Mouse (Mus musculus) left cerebral cortex, adult 8-10 months (tissue): ENCODE results near the gene Arpc4. TPM values are rescaled to one million over a fixed set of nuclear protein-coding genes. Genes with fewer than 3 reads are reported as not detected.
"Not testable (repeated sequence)": the region's sequence is repeated elsewhere in the genome, so short reads cannot be mapped to it uniquely, and the experiment has no call there.

ENCODE experiments used
- DNase-seq, 2 experiments: peaks; one replicate each; pipeline ENCODE4 v3.0.0; 2022; ENCODE audit warnings: low spot score in 2 of 2
- total RNA-seq, 4 experiments: library from RNA; stranded (reverse); gene quantifications; 2 replicates each; pipeline ENCODE4 v1.2.4; 2022

Arpc4 gene
- total RNA-seq: 100 to 1,000 TPM; 246 to 271 (median 263) TPM

DNA sequence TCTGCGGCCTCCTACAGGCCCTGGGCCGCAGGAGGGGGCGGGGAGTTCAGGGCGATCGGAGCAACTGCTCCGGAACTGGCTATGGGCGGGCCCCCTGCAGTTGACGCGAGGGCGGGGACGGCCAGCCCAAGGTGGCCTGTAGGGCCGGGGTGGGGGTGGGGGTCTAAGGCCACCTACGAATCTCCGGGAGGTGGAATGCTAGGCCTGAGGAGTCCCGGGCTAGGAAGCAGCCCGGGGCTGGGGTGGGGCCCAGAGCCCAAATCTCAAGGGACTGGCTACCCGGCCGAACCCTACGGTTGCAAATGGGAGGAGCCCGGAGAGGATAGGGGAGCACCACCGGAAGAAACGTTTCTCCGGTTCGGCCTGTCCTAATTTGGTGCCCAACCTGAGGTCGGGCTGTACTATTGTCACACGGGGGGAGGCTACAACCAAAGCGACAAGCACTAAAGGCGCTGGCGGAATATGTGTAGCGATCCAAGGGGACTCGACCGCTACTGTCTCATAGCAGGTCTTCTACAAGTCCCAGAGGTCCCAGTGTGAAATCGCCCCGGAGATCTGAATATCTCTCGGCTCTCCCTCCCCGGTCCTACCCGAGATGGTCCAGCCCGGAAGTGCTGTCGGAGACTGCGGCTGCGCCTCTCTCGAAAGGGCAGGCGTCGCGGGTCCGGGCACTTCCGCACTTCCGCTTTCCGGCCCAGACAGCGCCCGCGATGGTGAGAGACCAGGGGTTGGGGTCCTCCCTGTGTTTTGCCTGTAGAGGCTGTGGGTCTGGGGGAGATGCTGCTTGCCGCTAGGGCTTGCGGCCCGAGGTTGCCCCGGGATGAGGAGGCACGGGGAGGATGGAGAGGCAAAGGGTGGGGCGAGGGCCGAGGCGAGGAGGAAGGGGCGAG, at the start of gene Arpc4, which contains the start of gene Tada3:
Gene Arpc4, plus strand, starts transcription at position 620 of the 890 bp plus-strand sequence.
Gene Tada3, minus strand, starts transcription at position 388 of the 890 bp plus-strand sequence.
- DNase-seq: peak; percentile 84 to 88

DNA sequence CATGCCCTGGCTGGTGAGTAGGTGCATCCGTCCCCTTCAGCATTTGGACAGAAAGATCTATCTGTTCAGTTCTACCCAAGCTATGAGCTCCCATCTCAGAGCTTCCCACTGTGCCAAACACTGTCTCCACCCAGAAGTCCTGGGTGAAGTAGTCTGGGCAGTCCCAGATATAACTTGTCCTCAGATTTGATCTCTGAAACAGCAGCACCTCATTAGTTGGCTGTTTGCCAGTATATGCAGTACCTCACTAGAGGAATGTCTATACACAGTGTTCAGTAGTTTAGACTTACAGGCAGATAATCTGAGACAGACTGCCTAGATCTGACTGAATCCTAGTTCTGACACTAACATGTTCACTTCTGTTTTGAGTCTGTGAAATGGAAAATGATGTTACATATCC, 48.5 kb upstream of the Arpc4 start:
- DNase-seq: no peak

DNA sequence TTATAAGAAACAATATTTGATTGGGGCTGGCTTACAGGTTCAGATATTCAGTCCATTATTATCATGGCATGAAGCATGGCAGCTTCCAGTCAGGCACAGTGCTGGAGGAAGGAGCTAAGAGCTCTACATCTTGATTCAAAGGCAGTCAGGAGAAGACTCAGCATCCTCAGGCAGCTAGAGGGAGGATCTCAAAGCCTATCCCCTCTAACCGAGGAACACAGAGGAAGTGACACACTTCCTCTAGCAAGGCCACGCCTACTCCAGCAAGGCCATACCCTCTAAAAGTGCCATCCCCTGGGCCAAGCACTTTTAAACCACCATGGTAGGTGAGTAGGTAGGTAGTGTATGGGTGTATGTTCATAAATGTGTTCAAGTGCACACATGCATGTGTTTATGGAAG, 47.4 kb upstream of the Arpc4 start:
- DNase-seq: no peak

DNA sequence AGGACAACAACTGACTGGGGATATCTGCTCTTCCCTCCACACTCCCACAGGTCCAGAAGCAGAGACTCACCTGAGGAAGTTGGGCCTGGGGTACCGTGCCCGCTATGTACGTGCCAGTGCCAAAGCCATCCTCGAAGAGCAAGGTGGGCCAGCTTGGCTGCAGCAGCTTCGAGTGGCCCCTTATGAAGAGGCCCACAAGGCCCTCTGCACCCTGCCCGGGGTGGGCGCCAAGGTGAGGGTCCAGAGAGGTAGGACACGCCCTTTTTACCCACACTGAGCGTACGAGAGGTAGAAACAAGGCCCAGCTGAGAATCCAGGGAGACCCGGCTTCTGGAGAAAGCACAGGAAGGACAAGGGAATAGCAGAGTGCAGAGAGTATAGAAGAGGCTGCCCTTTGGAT, 46.2 kb upstream of the Arpc4 start:
- no peak for DNase-seq

DNA sequence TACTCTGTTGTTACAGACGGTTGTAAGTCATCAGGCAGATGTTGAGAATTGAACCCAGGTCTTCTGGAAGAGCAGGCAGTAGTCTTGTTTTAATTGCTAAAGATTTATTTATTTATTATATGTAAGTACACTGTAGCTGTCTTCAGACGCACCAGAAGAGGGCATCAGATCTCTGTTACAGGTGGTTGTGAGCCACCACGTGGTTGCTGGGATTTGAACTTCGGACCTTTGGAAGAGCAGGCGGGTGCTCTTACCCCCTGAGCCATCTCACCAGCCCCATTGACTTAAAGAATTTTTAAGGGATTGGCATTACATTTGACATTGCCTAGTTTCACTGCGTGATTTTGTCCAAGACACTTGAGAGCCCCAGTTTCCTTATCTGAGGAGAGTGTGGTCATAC, 45.2 kb upstream of the Arpc4 start:
- not testable (repeated sequence) for DNase-seq

DNA sequence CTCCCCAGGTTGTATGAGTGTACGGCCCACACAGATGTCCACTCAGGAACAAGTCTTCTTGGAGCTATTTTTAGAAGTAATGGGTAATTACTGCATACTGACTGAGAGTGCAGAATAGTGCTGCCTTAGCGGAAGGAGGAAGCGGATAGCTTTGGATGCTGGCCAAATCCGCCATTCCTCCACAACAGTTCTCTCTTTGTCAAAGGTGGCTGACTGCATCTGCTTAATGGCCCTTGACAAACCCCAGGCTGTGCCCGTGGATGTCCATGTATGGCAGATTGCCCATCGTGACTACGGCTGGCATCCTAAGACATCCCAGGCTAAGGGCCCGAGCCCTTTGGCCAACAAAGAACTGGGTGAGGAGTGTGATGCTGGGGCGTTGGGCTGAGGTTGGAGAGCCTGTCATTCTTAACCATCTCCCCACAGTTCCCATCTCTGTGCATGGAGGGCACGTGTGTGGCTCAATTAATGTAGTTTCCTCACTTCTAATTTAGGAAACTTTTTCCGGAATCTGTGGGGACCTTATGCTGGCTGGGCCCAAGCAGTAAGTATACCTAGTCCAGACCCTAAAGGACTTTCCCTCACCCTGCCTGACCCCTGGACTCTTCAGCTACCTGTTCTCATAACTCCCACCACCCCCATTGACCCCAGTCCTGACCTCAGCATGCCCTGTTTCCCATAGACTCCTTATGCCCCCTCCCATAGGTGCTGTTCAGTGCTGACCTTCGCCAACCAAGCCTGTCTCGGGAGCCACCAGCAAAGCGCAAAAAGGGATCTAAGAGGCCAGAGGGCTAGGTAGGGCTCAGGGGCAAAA, 44.6 kb upstream of the Arpc4 start:
- DNase-seq: peak in 1 of 2 experiments; percentile 71

DNA sequence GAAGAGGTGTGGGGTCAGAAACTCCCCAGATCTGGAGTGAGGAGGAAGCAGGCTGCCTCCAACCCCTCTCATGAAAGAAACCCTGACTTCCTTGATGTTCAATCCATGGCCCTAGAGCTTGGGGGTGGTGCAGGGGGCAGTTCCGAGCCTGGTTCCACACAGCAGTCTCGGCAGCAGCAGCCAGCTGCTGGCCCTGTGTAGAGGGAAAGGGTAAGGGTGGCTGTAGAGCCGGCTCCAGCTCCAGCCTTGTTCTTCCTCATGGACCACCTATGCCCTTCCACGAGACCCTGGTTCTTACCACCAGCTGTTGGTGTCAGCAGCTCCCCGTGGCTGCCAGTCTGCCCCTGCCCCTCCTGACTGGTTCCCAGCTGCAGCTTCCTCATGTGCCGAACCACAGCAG, 43.7 kb upstream of the Arpc4 start:
- DNase-seq: no peak

DNA sequence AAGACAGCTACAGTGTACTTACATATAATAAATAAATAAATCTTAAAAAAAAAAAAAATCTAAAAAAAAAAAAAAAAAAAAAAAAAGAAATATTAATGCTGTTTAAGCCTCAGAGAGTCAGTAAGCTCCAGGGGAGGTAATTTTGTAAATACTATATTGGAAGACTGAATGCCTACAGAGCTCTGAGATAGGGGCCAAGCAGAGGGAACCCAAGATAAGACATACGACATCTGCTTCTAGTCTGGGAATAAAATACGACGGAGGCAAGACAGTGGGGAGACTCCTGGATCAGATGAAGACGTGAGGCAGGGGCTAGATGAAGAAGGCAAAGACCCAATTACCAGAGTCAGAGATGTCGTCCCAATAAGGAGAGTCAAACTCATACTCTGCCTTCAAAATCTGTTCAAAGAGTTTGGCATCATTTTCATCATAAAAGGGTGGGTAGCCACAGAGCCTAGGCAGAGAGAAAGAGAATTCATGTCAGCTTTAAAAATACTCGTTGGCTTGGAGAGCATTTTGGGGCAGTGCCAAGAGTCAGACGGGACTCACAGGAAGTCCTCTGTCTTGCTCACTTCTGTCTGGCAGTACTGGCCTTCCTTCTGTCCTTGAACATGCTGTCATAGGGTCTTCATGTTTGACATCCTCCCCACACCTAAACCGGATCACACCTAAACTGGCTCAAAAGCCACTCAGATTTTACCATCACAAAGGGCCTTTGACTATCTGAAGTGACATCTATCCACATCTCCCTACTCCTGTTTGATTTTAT, 40.9 kb upstream of the Arpc4 start:
- no peak for DNase-seq

DNA sequence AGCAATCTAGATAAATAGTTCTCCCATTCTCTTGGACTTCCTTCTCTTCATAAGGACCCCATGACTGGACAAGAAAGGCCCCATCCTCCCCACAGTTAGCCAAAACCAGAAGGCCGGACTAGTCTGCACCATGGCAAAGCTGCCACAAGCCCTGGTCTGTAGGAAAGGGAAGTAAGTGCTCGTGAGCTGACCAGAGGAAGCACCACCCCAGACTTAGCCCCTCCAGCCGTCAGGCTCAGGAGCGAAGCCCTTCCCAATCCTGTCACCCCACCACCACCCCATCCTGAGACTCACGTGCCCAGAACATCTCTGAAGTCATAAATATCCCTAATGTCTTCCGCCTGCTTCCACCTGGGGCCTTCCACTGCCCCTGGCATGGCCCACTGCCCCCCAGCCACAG, 36.3 kb upstream of the Arpc4 start:
- no peak for DNase-seq

DNA sequence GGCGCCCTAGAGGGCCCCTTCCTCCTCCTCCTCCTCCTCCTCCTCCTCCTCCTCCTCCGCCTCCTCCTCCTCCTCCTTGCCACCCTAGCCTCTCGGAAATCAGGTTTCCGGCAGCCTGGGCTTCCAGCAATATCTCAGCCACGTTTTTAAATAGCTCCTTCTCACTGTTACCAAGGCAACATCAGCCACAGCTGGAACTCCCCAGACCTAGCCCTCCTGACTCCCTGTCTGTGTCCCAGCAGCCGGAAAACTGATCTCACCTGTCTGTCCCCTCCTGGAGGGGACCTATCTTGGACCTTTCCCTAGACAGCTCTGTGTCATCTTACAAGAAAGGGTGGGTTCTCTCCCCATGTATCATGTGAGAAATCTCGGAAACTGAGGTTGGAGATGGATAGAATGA, 35.6 kb upstream of the Arpc4 start:
- DNase-seq: peak in 1 of 2 experiments; percentile 42

DNA sequence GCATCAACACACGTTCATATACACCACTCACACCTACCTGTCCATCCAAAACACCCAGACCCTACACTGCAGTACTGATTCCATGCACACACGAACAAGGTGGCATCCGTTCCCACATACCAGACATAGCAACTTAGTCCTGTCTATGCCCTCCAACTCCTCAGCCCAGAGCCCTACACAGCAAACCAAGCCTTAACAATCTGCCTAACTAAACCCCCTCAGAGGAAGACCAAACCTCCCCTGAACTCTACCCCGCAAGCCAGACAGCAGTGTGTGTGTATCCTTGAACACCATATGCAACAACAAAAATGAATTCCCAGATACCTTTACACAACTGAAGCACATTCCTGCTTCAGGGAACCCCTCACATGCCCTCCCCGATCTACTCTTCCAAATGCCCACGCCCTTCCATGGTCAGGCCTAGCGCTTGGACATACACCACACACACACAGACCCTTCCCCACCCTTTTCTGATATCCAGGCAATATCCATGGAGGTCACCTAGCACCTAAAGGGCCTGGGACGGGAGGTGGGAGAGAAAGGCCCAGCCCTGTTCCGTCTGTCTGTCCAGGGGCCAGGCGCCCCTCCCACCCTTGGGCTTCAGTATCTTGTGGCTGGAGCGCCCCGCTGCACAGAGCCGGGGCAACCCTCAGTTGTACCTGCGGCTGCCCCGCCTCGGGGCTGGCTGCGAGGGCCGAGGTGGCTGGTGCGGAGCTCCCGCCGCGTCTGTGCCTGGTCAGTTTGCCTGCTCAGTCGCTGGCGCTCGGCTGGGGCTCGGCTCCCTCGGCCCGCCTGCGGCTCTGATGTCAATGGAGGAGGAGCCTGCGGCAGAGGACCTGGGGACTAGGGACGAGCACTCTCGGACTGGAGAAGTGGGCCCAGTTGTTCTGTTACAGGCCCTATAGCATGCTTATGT, 34.5 kb upstream of the Arpc4 start, which contains the start of gene Camk1:
Gene Camk1, minus strand, starts transcription at position 808 of the 916 bp plus-strand sequence.
- DNase-seq: peak; percentile 55 to 69

DNA sequence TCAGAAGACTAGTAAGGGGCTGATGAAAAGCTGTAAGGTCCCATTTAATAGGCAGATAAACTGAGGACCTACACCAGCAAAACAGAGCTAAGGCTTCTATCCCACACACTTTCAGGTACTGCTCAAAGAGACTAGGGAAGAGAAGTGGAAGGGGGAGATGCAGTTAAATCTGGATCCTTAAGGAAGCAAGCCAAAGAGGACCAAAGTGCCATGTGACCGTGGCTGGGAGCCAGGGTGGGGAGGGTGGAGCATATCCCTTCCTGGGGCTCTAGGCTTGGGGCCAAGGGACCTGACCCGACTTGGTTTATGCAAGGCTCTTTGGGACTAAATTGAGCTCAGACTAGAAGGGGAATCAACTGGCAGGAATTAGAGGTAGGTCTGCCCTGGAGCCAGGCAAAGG, 33.6 kb upstream of the Arpc4 start:
- DNase-seq: peak in 1 of 2 experiments; percentile 41

DNA sequence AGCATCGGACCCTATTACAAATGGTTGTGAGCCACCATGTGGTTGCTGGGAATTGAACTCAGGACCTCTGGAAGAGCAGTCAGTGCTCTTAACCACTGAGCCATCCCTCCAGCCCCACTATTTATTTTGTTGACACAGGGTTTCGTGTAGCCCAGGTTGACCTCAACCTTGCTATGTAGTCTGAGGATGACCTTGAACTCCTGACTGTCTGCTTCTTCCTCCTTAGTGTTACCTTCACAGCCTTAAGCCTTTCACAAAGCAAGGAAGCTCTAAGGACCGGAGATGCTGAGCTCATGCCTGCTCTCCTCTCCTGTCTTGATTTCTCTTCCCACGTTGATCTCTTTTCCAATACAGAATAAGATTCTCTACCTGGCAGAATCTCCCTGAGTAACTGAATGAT, 31.0 kb upstream of the Arpc4 start:
- no peak for DNase-seq

DNA sequence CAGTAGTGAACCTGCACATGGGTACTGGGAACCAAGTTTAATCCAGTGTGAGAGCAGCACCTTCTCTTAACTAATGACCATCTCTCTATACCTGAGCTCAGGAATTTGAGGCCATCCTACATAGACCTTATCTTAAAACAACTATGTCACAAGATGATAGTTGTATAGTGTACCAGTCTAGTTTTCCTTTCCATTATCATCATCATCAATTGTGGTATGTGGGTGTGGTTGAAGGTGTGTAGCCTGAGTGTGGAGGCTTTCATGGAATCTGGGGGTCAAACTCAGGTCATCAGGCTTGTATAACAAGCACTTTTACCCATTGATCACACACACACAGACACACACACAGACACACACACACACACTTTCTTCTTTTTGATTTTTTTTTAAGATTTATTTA, 27.4 kb upstream of the Arpc4 start:
- DNase-seq: no peak

DNA sequence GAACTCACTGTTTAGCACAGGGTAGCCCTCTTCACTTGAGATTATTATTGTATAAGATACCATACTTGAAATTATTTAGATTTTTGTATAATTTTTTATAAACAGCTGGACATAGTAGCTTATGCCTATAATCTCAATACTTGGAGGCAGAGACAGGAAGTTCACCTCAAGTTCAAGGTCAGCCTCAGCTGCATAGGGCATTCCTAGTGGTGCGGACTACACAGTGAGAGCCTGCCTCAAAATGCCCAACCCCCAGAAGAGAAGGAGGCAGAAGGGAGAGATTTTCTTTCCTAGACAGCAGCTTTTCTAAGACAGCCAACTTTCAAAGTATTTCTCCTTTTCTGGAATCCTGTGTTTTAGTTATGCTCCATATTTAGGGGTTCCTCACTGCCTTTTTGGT, 26.8 kb upstream of the Arpc4 start:
- no peak for DNase-seq

DNA sequence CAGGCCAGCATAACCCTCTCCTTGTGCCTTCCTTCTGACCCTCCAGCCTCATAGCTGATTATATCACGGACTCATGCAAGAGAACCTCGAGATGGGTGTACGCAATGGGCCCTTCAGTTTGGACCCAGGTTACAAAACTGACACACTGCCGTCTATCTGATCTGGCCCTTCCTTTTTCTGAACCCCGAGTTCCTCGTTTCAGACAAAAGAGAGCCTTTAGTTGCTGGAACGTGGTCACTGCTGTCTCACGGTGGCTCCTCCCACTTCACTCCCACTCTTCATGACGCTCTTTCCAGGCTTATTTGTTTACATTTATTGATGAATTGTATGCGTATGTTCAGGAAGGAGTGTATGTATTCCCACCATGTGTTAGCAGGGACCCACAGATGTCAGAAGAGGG, 26.3 kb upstream of the Arpc4 start:
- no peak for DNase-seq

DNA sequence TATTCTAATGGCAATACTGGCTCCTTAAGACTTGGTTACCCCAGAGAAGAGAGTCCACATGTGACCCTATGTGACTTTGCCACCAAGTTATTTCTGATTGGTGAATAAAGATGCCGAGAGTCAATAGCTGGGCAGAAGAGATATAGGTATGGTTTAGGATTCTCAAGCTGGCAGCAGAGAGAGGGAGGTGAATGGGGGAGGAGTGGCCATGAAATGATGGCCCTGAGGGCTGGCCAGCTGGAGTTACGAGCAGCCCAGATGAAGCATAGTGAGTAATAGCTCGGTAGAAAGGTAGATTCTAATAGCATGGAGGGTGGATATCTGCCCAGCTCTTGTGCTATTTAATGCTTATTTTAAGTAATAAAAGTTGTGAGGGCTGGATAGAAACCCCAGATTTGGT, 25.1 kb upstream of the Arpc4 start:
- DNase-seq: no peak

DNA sequence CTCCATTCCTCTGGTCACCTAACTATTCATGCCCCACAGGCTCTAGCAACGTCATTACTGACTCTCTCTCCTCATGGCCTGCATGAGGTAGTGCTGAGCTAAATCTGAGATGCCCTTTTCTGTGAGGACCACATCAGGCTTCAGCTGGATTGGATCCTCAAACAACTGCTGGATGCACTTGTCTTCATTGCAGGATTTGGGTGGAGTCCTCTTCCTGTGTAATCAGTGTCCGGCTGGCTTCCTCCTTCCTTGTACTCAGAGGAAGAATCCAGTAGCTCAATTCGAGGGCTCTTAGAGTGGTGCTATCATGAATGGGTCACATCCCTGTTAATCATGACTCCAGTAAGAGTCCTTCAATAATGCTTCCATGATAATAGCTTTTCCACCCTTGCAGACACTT, 24.2 kb upstream of the Arpc4 start:
- no peak for DNase-seq

DNA sequence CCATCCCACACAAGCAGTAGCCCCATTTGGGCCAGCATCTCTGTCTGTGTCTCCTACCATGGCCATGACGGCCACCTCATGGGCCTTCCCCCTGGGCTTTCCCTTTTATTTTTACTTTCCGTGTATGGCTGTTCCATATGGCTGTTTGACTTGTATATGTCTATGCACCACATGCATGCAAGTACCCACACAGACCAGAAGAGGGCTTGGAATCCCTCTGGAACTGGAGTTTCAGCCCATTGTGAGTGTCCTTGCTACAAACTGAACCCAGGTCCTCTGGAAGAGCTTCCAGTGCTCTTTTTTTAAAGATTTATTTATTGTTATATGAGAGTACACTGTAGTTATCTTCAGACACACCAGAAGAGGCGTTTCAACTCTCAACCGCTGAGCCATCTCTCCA, 16.4 kb upstream of the Arpc4 start:
- no peak for DNase-seq

DNA sequence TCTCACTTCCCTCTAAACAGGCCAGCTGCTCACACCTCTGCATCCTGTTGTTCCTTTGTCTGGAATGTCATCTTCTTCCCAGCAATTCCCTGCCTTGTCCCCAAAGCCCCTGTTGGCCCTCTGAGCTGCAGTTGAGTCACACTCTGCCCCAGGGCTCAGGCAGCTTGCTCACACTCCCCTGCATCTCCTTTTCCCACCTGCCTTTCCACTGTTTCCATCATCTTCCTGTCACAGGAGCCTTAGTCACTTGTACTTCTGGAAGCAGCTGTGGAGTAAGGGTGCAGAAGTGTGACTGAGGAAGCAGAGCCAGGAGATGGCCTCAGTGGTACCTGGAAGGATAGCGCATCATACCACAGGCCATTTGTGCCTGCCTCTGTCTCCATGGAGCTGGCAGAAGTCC, 15.7 kb upstream of the Arpc4 start:
- DNase-seq: no peak
